Mouse (Mus musculus): ENCODE measurements around the gene Rbp7. TPM values are rescaled to one million over a fixed set of nuclear protein-coding genes. Genes with fewer than 3 reads are reported as not detected.
A peak's percentile ranks its signal among the peaks of the same experiment; 100 is the strongest.

The Rbp7 gene
- polyA plus RNA-seq, 1 experiment from 2014 or later: 1.3 TPM

DNA sequence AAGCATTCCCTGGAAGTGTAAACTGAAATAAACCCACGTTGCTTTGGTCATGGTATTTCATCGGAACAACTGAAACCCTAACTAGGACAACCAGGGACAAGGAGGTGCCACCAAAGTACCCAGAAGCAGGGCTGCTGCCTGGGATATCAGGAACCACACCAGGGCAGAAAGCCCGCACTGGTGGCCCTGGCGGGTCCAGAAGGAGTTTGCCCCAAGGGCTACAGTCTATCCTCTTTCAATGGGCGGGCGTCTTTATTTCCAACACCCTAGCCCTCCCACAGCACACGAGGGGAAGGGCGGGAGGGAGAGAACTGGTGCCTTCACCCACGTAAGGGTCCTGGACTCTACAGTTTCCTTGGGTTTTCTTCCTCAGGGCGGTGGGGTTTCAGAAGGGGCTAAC is 38.4 kb downstream of the Rbp7 start:
- Histone ChIP-seq H3K4me1 (replicated peaks; ENCODE audit: insufficient read depth, low read length) (peaks cover 21% of the 10 kb centered on the region; the same call in 1 of the 2 replicates), H3K36me3 (ENCODE audit: insufficient read depth, low read length) (0 out of 2 replicates have a peak, but pooled peaks cover 8% of the 10 kb centered on the region), H3K27me3 (ENCODE audit: insufficient read depth, low read length) (no peaks in the 10 kb centered on the region), H3K27ac (peak overlapping the region; percentile 52), H3K9ac (ENCODE audit: low read depth, low read length) (no peak overlapping the region), H3K4me3 (replicated peaks; ENCODE audit: low read depth, low read length) (no peak overlapping the region), H3K9me3 (replicated peaks; ENCODE audit: low read length) (no peaks in the 10 kb centered on the region), H3K4me2 (ENCODE audit: low read length) (no peak overlapping the region)
- TF ChIP-seq CTCF (IDR thresholded peaks at IDR 0.05; ENCODE audit: low read depth): no peak
- DNase-seq (ENCODE audit: low spot score): no peak
- WGBS: 61% methylated on average over 10 of the region's 10 CpGs
- no peak for ATAC-seq (replicated peaks; ENCODE audit: low FRiP score, low read depth)

DNA sequence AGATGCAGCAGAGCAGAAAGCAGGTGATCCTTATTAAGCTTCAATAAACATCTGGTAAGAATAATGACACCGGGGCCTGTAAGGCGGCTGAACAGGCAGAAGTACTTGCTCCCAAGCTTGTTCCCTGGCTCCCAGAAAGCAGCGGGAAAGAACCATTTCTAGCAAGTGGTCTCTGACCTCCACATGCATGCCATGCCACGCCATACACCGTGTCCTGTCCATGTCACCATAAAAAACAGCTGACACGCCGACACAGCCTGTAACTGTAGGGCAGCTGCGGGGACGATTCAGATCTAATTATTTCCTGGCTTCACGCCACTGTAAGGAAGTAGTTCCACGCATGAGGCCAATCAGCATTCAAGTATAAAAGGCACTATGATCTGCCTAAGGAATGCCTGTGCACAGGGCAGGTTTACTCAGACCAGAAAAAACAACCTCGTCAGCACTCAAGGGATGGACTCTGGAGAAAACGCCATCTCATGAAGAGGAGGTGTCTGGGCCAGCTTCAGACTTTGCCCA is 39.1 kb downstream of the Rbp7 start:
- peak; percentile 89 for ATAC-seq (replicated peaks; ENCODE audit: low FRiP score, low read depth)
- no peaks in the 10 kb centered on the region for H3K9me3 ChIP-seq (replicated peaks; ENCODE audit: low read length)
- no peak overlapping the region; the same call in 1 of the 2 replicates for H3K4me2 ChIP-seq (ENCODE audit: low read length)

DNA sequence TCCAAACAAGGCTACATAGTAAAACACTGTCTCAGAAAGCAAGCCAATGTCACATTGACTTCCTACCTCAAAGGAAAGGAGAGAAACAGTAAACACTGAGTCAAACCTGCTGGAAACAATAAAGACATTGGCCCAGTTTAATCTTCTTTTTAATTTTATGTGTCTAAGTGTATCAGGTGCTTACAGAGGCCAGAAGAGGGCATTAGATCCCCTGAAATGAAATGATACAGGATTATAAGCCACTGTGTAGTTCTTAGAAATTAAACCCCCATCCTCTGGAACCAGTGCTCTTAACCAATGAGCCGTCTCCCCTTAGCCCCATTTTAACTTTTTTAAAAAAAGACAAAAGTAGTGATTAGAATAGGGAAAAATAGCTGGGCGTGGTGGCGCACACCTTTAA is 40.5 kb downstream of the Rbp7 start:
- H3K27ac ChIP-seq: no peak overlapping the region

More for the DNA sequence above, 39.1 kb downstream of the Rbp7 start:
- H3K27me3 ChIP-seq (ENCODE audit: insufficient read depth, low read length): no peaks in the 10 kb centered on the region
- H3K9ac ChIP-seq (ENCODE audit: low read depth, low read length): no peak overlapping the region
- H3K27ac ChIP-seq: peak overlapping the region; percentile 52
- H3K4me1 ChIP-seq (replicated peaks; ENCODE audit: insufficient read depth, low read length): peaks cover 21% of the 10 kb centered on the region; the same call in 1 of the 2 replicates
- DNase-seq (ENCODE audit: low spot score): peak; percentile 51
- TF ChIP-seq CTCF (IDR thresholded peaks at IDR 0.05; ENCODE audit: low read depth): no peak
- H3K4me3 ChIP-seq (replicated peaks; ENCODE audit: low read depth, low read length): no peak overlapping the region
- H3K36me3 ChIP-seq (ENCODE audit: insufficient read depth, low read length): 0 out of 2 replicates have a peak, but pooled peaks cover 8% of the 10 kb centered on the region
- 10% methylated on average over 13 of the region's 13 CpGs for WGBS

DNA sequence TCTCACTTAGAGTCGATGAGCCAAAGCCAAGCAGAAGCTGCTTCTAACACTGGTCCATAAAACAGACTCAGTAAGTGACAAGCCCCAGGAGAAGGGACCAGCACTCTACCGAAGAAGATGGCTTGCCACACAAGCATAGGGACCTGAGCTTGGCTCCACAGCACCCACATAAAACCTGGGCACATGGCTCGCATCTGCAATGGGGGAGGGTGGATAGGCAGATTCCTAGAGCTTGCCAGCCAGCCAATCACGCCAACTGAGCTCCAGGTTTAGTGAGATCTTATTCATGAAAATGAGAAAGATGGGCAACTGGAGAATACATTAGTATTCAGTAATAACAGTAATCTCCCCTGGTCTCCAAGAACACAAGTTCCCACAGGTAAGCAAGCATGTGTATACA is 45.0 kb downstream of the Rbp7 start:
- ATAC-seq (replicated peaks; ENCODE audit: low FRiP score, low read depth): no peak
- Histone ChIP-seq H3K9me3 (replicated peaks; ENCODE audit: low read length) (no peaks in the 10 kb centered on the region), H3K9ac (ENCODE audit: low read depth, low read length) (no peak overlapping the region), H3K4me3 (replicated peaks; ENCODE audit: low read depth, low read length) (no peak overlapping the region), H3K27me3 (ENCODE audit: insufficient read depth, low read length) (no peaks in the 10 kb centered on the region), H3K4me1 (replicated peaks; ENCODE audit: insufficient read depth, low read length) (peaks cover 3% of the 10 kb centered on the region; the same call in 1 of the 2 replicates), H3K36me3 (ENCODE audit: insufficient read depth, low read length) (no peaks in the 10 kb centered on the region), H3K4me2 (ENCODE audit: low read length) (no peak overlapping the region), H3K27ac (no peak overlapping the region)
- TF ChIP-seq CTCF (IDR thresholded peaks at IDR 0.05; ENCODE audit: low read depth): no peak
- WGBS: 78% methylated on average over 4 of the region's 4 CpGs
- DNase-seq (ENCODE audit: low spot score): no peak

More for the DNA sequence above, 40.5 kb downstream of the Rbp7 start:
- peak; percentile 58 for TF ChIP-seq CTCF (IDR thresholded peaks at IDR 0.05; ENCODE audit: low read depth)
- H3K4me3 ChIP-seq (replicated peaks; ENCODE audit: low read depth, low read length): no peak overlapping the region
- H3K9ac ChIP-seq (ENCODE audit: low read depth, low read length): no peak overlapping the region
- H3K27me3 ChIP-seq (ENCODE audit: insufficient read depth, low read length): no peaks in the 10 kb centered on the region
- H3K36me3 ChIP-seq (ENCODE audit: insufficient read depth, low read length): no peaks in the 10 kb centered on the region
- 88% methylated on average over 3 of the region's 3 CpGs for WGBS
- ATAC-seq (replicated peaks; ENCODE audit: low FRiP score, low read depth): no peak
- H3K4me2 ChIP-seq (ENCODE audit: low read length): no peak overlapping the region
- DNase-seq (ENCODE audit: low spot score): peak; percentile 46
- no peaks in the 10 kb centered on the region for H3K9me3 ChIP-seq (replicated peaks; ENCODE audit: low read length)
- H3K4me1 ChIP-seq (replicated peaks; ENCODE audit: insufficient read depth, low read length): peaks cover 21% of the 10 kb centered on the region; the same call in 1 of the 2 replicates

DNA sequence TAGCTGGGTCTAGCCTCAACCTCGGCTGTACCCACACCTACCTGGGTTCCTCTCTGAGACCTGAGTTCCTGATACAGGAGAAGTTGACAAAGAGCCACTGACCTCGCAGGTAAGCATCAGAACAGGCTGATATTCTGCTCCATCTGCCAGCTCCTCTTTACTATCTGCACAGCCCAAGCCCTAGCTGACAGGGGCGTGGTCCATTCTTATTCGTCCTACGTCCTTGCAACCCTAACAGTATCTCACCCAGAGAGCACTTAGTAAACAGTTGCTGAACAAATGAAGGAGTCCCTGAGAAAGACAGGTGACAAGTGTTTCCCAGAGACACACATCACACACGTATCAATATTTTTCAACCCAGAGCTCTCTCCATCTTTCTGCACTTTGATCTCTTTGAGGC is 46.4 kb downstream of the Rbp7 start:
- Histone ChIP-seq H3K27me3 (ENCODE audit: insufficient read depth, low read length) (no peaks in the 10 kb centered on the region), H3K36me3 (ENCODE audit: insufficient read depth, low read length) (no peaks in the 10 kb centered on the region), H3K4me2 (ENCODE audit: low read length) (no peak overlapping the region), H3K9ac (ENCODE audit: low read depth, low read length) (no peak overlapping the region), H3K9me3 (replicated peaks; ENCODE audit: low read length) (no peaks in the 10 kb centered on the region), H3K4me3 (replicated peaks; ENCODE audit: low read depth, low read length) (no peak overlapping the region), H3K27ac (no peak overlapping the region), H3K4me1 (replicated peaks; ENCODE audit: insufficient read depth, low read length) (peaks cover 10% of the 10 kb centered on the region)
- DNase-seq (ENCODE audit: low spot score): no peak
- WGBS: 92% methylated on average over 6 of the region's 6 CpGs
- no peak for TF ChIP-seq CTCF (IDR thresholded peaks at IDR 0.05; ENCODE audit: low read depth)
- no peak for ATAC-seq (replicated peaks; ENCODE audit: low FRiP score, low read depth)

DNA sequence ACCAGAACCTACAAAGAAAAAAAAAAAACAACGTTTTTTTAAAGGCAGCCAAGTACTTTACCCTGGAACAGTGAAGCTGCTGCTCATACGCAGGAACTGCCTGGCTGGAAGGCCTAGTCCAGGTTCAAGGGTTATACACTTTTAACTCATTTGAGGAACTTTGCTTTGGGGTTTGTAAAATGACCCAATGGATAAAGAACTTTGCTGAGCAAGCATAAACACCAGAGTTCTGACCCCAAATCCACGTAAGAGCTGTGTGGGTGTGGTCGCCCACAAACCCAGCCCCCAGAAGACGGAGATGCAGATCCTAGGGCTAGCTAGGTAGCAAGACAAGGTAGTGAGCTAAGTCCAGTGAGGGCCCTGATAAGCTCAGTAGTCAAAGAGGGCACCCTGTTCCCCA is 47.3 kb downstream of the Rbp7 start:
- ATAC-seq (replicated peaks; ENCODE audit: low FRiP score, low read depth): no peak
- Histone ChIP-seq H3K27me3 (ENCODE audit: insufficient read depth, low read length) (no peaks in the 10 kb centered on the region), H3K27ac (no peak overlapping the region), H3K36me3 (ENCODE audit: insufficient read depth, low read length) (no peaks in the 10 kb centered on the region), H3K4me3 (replicated peaks; ENCODE audit: low read depth, low read length) (no peak overlapping the region), H3K4me2 (ENCODE audit: low read length) (no peak overlapping the region), H3K9me3 (replicated peaks; ENCODE audit: low read length) (no peaks in the 10 kb centered on the region), H3K4me1 (replicated peaks; ENCODE audit: insufficient read depth, low read length) (peaks cover 15% of the 10 kb centered on the region), H3K9ac (ENCODE audit: low read depth, low read length) (no peak overlapping the region)
- DNase-seq (ENCODE audit: low spot score): no peak
- no peak for TF ChIP-seq CTCF (IDR thresholded peaks at IDR 0.05; ENCODE audit: low read depth)
- WGBS: 70% methylated on average over 5 of the region's 5 CpGs

Data from kidney, postnatal 0 days (tissue).